Mouse (Mus musculus): ENCODE results near the gene Pigz.

GRCm38 (mm10) chr16:31903239-31903638 is 30.4 kb upstream of the Pigz start:
- TF ChIP-seq CTCF (IDR thresholded peaks at IDR 0.05; ENCODE audit: low read depth) (no peak), EP300 (optimal IDR thresholded peaks at IDR 0.05) (no peak)
